Mouse (Mus musculus) erythroblast, embryonic 14.5 days (primary cell): ENCODE data around the gene Sar1b.

Experiments used
- GATA1 ChIP-seq: IDR thresholded peaks from 2 replicates; pipeline ENCODE4 v1.6.1; 2012; ENCODE audit warnings: low read length, inconsistent platforms, mixed read lengths
- TAL1 ChIP-seq: IDR thresholded peaks from 3 replicates; pipeline ENCODE4 v1.6.1; 2012; ENCODE audit warnings: low read length, inconsistent platforms, mixed read lengths

DNA sequence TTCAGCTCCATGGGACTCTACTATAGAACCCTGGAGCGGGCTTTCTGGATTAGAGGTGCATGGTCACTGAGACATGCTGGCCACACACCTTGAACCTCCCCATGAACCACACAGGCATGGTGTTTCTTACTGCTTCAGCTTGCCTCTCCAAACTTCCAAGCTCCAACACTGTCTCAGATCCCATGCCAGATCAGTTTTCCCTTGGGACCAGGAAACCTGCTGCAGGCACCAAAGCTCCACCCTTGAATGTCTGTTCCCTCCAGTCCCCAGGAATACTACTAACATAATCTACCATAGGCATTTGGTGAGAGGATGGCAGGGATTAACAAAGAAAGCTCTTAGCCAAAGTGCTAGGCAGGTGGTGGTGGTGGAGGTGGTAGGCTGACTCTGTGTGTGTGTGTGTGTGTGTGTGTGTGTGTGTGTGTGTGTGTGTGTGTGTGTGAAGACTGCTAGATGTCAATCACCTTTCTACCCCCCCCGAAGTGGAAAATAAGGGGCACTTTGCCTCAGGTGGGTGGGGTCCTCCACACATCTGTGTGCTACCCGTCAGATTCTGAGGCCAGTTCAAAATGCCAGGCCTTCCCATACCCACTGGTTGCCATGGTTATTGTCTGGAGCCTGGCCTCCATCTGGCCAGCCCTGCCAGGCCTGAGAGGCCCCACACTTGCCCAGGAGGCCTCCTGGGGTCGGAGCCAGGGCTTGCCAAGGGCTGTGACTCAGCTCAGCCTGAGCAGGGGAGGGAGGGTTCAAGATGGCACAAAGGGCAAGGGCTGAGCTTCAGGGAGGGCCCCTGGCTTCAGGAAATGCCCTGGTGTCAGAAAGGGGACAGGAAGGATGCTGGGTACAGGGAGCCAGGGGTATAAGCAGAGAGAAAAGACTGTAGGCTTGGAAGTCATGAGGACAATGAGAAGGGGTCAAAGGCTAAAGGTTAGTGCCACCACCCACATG, 68.7 kb downstream of the Sar1b start:
- no peak for TF ChIP-seq TAL1
- no peak for TF ChIP-seq GATA1
